Mouse (Mus musculus) C2C12 (cell line): ENCODE data around the gene Gm49661. TPM values are rescaled to one million over a fixed set of nuclear protein-coding genes. Genes with fewer than 3 reads are reported as not detected.

Experiments used
- H3K27me3 ChIP-seq: one replicate; pipeline ENCODE4 v1.6.1; 2011; ENCODE audit not compliant: control insufficient read depth, insufficient read depth, insufficient read length
- H3K36me3 ChIP-seq: one replicate; pipeline ENCODE4 v1.6.1; 2011; ENCODE audit not compliant: control insufficient read depth, insufficient read depth
- H3K4me3 ChIP-seq: one replicate; pipeline ENCODE4 v1.5.1; 2011; ENCODE audit warnings: mild to moderate bottlenecking, control low read depth; ENCODE audit not compliant: poor library complexity, insufficient read depth, severe bottlenecking
- H3K79me2 ChIP-seq: one replicate; pipeline ENCODE4 v1.6.1; 2011; ENCODE audit not compliant: control insufficient read depth, insufficient read depth
- H3K79me3 ChIP-seq: one replicate; pipeline ENCODE4 v1.6.1; 2011; ENCODE audit warnings: low read depth, control low read depth
- H3ac ChIP-seq: one replicate; pipeline ENCODE3; 2011; ENCODE audit warnings: low read depth; ENCODE audit not compliant: control insufficient read depth, insufficient read length
- CEBPB ChIP-seq: IDR thresholded peaks from one replicate; pipeline ENCODE4 v1.6.1; 2011; ENCODE audit warnings: low read depth, mild to moderate bottlenecking, control low read depth, moderate library complexity
- CTCF ChIP-seq: IDR thresholded peaks from one replicate; pipeline ENCODE4 v1.5.1; 2011; ENCODE audit not compliant: control insufficient read depth, insufficient read depth, insufficient read length
- FOSL1 ChIP-seq: IDR thresholded peaks from one replicate; pipeline ENCODE4 v1.8.0; 2011; ENCODE audit warnings: mild to moderate bottlenecking, low read length; ENCODE audit not compliant: poor library complexity, insufficient read depth, severe bottlenecking
- MAX ChIP-seq: IDR thresholded peaks from one replicate; pipeline ENCODE4 v1.6.1; 2011; ENCODE audit warnings: mild to moderate bottlenecking, control low read depth
- MYOD1 ChIP-seq: IDR thresholded peaks from one replicate; pipeline ENCODE4 v1.6.1; 2011; ENCODE audit warnings: low read depth; ENCODE audit not compliant: control insufficient read depth, insufficient read length
- MYOG ChIP-seq: IDR thresholded peaks from one replicate; pipeline ENCODE4 v1.6.1; 2011; ENCODE audit not compliant: control insufficient read depth, insufficient read length; ENCODE audit errors: extremely low read depth
- USF1 ChIP-seq: IDR thresholded peaks from one replicate; pipeline ENCODE4 v1.6.1; 2011; ENCODE audit warnings: low read depth, mild to moderate bottlenecking, control low read depth, moderate library complexity
- polyA plus RNA-seq: library from polyadenylated mRNA; unstranded; fragments of >200 nt; fragmentation: generic; extraction: Trizol; gene quantifications from one replicate; pipeline ENCODE4 v1.2.1, GENCODE M21; 2012; ENCODE audit warnings: missing spikeins

The Gm49661 gene
- polyA plus RNA-seq, 1 experiment, result not detected

GRCm38 (mm10) chr8:84975434-84975833, 6.2 kb upstream of the Gm49661 start:
- Histone ChIP-seq H3K79me2 (peaks cover 49% of the 10 kb centered on the region), H3K79me3 (peaks cover 23% of the 10 kb centered on the region), H3K4me3 (no peak overlapping the region), H3K27me3 (no peaks in the 10 kb centered on the region), H3K36me3 (peaks cover 30% of the 10 kb centered on the region), H3ac (no peak overlapping the region)
- peak; percentile 60 for TF ChIP-seq CTCF
- TF ChIP-seq USF1, result no peak

- TF ChIP-seq FOSL1 (no peak), USF1 (no peak), CEBPB (no peak), CTCF (no peak), MYOD1 (no peak), MAX (no peak), MYOG (no peak)
- Histone ChIP-seq H3K79me2 (peaks cover 57% of the 10 kb centered on the region), H3K27me3 (no peaks in the 10 kb centered on the region), H3K4me3 (no peak overlapping the region), H3K79me3 (peaks cover 31% of the 10 kb centered on the region), H3K36me3 (peaks cover 30% of the 10 kb centered on the region), H3ac (peak overlapping the region; percentile 8)
Observed at GRCm38 (mm10) chr8:84974543-84975142, 5.4 kb upstream of the Gm49661 start.

GRCm38 (mm10) chr8:84973803-84974542, 4.7 kb upstream of the Gm49661 start:
- TF ChIP-seq CEBPB, result no peak
- no peak for TF ChIP-seq MYOD1
- TF ChIP-seq FOSL1, result no peak
- no peak for TF ChIP-seq CTCF
- no peak for TF ChIP-seq MYOG
- no peak for TF ChIP-seq USF1
- H3ac ChIP-seq, result no peak overlapping the region
- no peak overlapping the region for H3K4me3 ChIP-seq

DNA sequence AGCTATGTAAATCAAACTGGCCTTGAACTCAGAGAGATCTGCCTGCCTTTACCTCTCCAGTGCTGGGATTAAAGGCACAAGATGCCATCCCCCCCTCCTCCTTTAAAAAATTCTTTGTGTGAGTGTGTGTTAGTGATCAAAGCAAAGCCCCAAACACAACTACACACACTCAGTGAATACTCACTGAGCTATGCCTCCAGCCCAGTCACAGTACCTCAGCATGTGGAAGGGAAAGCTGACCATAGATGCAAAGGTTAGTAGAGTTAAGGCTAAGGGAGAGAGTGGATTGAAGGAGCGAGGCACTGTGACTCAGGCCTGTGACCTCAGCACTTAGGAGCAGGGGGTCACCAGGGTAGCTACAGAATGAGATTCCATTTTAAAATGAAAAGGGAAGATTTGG, 3.8 kb upstream of the Gm49661 start:
- no peaks in the 10 kb centered on the region for H3K27me3 ChIP-seq
- peaks cover 60% of the 10 kb centered on the region for H3K79me2 ChIP-seq
- peaks cover 30% of the 10 kb centered on the region for H3K36me3 ChIP-seq
- peaks cover 28% of the 10 kb centered on the region for H3K79me3 ChIP-seq
- H3K4me3 ChIP-seq, result no peak overlapping the region
- TF ChIP-seq CEBPB (no peak), CTCF (no peak), FOSL1 (no peak), MYOG (no peak), MAX (no peak), MYOD1 (no peak), USF1 (no peak)
- H3ac ChIP-seq, result no peak overlapping the region

More at GRCm38 (mm10) chr8:84973803-84974542, 4.7 kb upstream of the Gm49661 start:
- Histone ChIP-seq H3K27me3 (no peaks in the 10 kb centered on the region), H3K79me3 (peaks cover 31% of the 10 kb centered on the region), H3K79me2 (peaks cover 62% of the 10 kb centered on the region), H3K36me3 (peaks cover 30% of the 10 kb centered on the region)

DNA sequence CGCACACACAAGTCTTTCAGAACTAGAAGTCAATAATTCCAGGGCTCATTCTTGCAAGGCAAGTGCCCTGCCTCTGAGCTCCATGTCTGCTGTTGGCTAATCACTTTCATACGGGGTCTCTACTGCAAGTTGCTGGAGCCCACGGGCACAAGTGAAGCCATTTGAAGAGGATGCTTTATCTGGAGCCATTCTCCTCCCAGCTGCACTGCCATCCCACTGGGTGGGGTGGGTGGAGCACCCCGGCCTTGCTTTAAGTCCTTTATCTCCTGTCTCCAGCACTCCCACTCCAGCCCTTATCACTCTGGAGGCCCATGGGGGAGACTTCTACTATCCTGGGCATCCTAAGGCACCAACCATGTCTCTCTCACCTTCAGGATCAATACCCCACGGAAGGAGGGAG, 1.7 kb upstream of the Gm49661 start:
- peaks cover 21% of the 10 kb centered on the region for H3K36me3 ChIP-seq
- no peaks in the 10 kb centered on the region for H3K27me3 ChIP-seq
- no peak overlapping the region for H3ac ChIP-seq
- H3K4me3 ChIP-seq, result no peak overlapping the region
- H3K79me2 ChIP-seq, result peaks cover 38% of the 10 kb centered on the region
- no peak for TF ChIP-seq MYOG
- no peak for TF ChIP-seq CEBPB
- TF ChIP-seq MAX, result no peak
- no peak for TF ChIP-seq USF1
- TF ChIP-seq MYOD1, result no peak
- TF ChIP-seq FOSL1, result no peak
- TF ChIP-seq CTCF, result no peak
- H3K79me3 ChIP-seq, result peaks cover 14% of the 10 kb centered on the region

DNA sequence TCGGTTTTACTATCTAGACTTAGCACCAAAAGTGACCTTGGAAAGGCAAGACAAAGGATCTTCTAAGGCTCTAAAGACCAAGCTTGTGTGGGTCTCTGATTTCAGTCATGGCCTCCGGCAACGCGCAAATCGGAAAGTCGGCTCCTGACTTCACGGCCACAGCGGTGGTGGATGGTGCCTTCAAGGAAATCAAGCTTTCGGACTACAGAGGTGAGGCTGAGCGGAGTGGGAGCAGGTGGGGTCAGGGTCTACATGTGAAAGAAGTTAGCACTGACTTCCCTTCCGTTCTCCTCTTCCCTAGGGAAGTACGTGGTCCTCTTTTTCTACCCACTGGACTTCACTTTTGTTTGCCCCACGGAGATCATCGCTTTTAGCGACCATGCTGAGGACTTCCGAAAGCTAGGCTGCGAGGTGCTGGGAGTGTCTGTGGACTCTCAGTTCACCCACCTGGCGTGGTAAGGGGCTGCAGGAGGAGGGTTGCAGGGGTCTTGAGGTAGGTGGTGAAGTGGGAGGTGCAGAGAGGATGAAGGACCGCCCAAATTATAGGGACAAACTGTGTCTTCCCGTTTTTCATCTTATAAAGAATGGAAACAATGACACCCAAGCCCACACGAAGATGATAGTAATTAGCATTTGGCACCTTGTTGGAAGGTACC, 1.0 kb upstream of the Gm49661 start:
- TF ChIP-seq FOSL1 (no peak), CEBPB (no peak), USF1 (no peak), CTCF (no peak), MAX (no peak)
- Histone ChIP-seq H3ac (peak overlapping the region; percentile 91), H3K4me3 (peak overlapping the region; percentile 55), H3K79me3 (peaks cover 14% of the 10 kb centered on the region), H3K36me3 (peaks cover 21% of the 10 kb centered on the region), H3K27me3 (no peaks in the 10 kb centered on the region), H3K79me2 (peaks cover 38% of the 10 kb centered on the region)
